Mouse (Mus musculus) ovary, postnatal 14 days (tissue): ENCODE results near the gene Agpat4.

Source experiments
- DNase-seq: peaks from one replicate; pipeline ENCODE4 v3.0.0; 2022; ENCODE audit warnings: low spot score

Gene Agpat4

GRCm38 (mm10) chr17:12228471-12228870, 110.0 kb downstream of the Agpat4 start:
- no peak for DNase-seq

GRCm38 (mm10) chr17:12229756-12230155, 111.3 kb downstream of the Agpat4 start:
- DNase-seq, result no peak

- no peak for DNase-seq
Observed at GRCm38 (mm10) chr17:12230167-12230566, 111.7 kb downstream of the Agpat4 start.

GRCm38 (mm10) chr17:12231087-12231486, 112.6 kb downstream of the Agpat4 start:
- no peak for DNase-seq

GRCm38 (mm10) chr17:12232724-12233123, 114.2 kb downstream of the Agpat4 start:
- DNase-seq, result no peak

GRCm38 (mm10) chr17:12240701-12241100, 122.2 kb downstream of the Agpat4 start:
- DNase-seq, result no peak

GRCm38 (mm10) chr17:12249783-12250504, 131.4 kb downstream of the Agpat4 start:
- DNase-seq, result no peak

- no peak for DNase-seq
Observed at GRCm38 (mm10) chr17:12250581-12250980, 132.1 kb downstream of the Agpat4 start.

- DNase-seq, result no peak
Observed at GRCm38 (mm10) chr17:12256142-12256541, 137.6 kb downstream of the Agpat4 start.

GRCm38 (mm10) chr17:12258517-12258916, 140.0 kb downstream of the Agpat4 start:
- DNase-seq, result no peak

- DNase-seq, result no peak
Observed at GRCm38 (mm10) chr17:12259957-12260356, 141.5 kb downstream of the Agpat4 start.

- DNase-seq, result no peak
Observed at GRCm38 (mm10) chr17:12261376-12261775, 142.9 kb downstream of the Agpat4 start.

GRCm38 (mm10) chr17:12261887-12262286, 143.4 kb downstream of the Agpat4 start:
- DNase-seq, result no peak

- DNase-seq, result no peak
Observed at GRCm38 (mm10) chr17:12262851-12263250, 144.3 kb downstream of the Agpat4 start.

- DNase-seq, result no peak
Observed at GRCm38 (mm10) chr17:12263787-12264186, 145.3 kb downstream of the Agpat4 start.

- DNase-seq, result no peak
Observed at GRCm38 (mm10) chr17:12264293-12264692, 145.8 kb downstream of the Agpat4 start.

- peak; percentile 13 for DNase-seq
Observed at GRCm38 (mm10) chr17:12265969-12266925, 147.7 kb downstream of the Agpat4 start.

GRCm38 (mm10) chr17:12268091-12268490, 149.6 kb downstream of the Agpat4 start:
- DNase-seq, result no peak

GRCm38 (mm10) chr17:12268538-12268937, 150.0 kb downstream of the Agpat4 start:
- no peak for DNase-seq
